Mouse (Mus musculus): ENCODE data around the gene Anxa9.

GRCm38 (mm10) chr3:95270766-95271364, 36.1 kb downstream of the Anxa9 start:
- TF ChIP-seq CTCF (conservative IDR thresholded peaks at IDR 0.05 in 1 of 2, IDR thresholded peaks at IDR 0.05 in 1 of 2; ENCODE audit: low read depth in 2 of 2, low read length in 2 of 2) = no peak
- no peak for TF ChIP-seq HCFC1 (IDR thresholded peaks at IDR 0.05; ENCODE audit: low read depth, low read length)
- TF ChIP-seq POLR2A (IDR thresholded peaks at IDR 0.05; ENCODE audit: low read depth, low read length) = no peak
- no peak for TF ChIP-seq ZNF384 (IDR thresholded peaks at IDR 0.05; ENCODE audit: low read depth, low read length)
- no peak for TF ChIP-seq ZC3H11A (IDR thresholded peaks at IDR 0.05; ENCODE audit: low read depth, low read length)

Data from CH12.LX (cell line).